Mouse (Mus musculus) cerebellum, postnatal 4 days (tissue): ENCODE measurements around the gene Olfr183.
"Not testable (repeated sequence)": the region's sequence is repeated elsewhere in the genome, so short reads cannot be mapped to it uniquely, and the experiment has no call there.

Experiments used
- DNase-seq, 2 experiments: peaks; one replicate each; pipeline ENCODE4 v3.0.0; 2022; ENCODE audit warnings: low spot score in 2 of 2, mixed read lengths in 1 of 2

Gene Olfr183

DNA sequence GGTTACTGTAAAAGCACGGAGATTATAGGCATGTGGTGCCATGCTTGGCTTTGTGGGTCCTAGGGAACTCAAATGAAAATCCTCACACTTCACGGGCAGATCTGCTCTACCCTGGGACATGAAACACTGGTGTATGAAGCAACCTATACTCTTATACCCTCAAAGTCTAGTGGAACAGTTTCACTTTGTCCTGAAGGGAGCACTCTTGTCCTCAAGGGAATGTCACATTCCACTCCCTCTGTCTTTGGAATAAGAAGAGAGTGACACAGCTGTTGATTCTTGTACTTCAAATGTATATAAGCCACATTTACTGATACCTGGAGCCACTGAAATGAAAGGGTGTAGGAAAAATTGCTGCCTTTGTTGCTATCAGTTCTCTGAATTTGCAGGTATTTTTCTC is at the start of gene Olfr183:
Olfr183 (plus strand) TSS at position 301 of the 400 bp plus-strand sequence.
- no peak for DNase-seq

DNA sequence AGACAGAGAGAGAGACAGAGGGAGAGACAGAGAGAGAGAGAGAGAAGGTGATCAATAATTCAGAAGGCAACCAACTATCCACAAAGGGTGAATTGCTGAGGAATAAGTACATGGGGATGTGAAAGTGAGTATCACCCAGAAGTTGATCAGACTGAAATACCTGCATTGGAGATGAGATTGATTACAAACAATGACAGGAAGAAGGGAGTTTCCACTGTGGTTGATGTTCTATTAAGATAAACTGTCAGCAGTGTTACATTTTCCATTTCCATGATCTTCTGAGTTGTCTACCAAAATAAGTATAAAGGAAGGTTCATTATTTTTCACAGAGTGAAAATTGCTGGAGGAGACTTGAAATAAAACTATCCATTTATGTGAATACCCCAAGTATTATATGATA is 12.0 kb downstream of the Olfr183 start:
- no peak for DNase-seq

DNA sequence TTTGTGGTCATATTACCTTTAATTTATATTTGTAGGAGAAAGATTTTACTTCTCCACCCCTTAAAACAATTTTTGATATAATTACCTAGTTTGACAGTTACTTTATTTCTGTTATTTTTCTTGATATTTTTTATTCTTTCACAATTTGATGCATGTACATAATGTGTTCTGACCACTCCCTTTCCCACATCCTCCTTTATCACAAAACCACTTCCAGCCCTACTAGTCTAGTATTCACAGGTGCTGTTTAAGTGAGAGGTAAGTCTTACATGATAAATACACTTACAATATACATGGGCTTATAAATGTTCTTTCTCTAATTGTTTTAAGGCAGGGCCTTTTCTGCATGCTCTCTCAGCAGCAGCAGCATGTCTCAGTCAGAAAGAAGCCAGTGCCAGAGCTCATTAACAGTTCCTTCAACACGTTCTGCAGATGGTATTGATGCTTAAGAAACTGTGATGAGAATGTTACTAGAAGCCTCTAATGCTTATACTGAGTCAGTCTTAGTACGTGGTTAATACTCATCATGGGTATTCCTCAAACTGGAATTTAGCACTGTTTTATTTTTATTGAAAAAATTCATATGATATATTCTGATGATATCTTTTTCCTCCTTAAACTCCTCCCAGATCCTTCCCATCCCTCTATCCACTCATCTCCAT is 18.3 kb downstream of the Olfr183 start:
- no peak for DNase-seq

- DNase-seq = no peak
These were observed 35.0 kb downstream of the Olfr183 start, which contains the start of gene Olfr186 for GRCm38 (mm10) chr16:59030191-59030590. Olfr186 (minus strand) TSS chr16:59030291.

GRCm38 (mm10) chr16:59039710-59040109 is 44.6 kb downstream of the Olfr183 start, which contains the start of gene Olfr187:
Olfr187 (minus strand) TSS chr16:59039767.
- DNase-seq = no peak

DNA sequence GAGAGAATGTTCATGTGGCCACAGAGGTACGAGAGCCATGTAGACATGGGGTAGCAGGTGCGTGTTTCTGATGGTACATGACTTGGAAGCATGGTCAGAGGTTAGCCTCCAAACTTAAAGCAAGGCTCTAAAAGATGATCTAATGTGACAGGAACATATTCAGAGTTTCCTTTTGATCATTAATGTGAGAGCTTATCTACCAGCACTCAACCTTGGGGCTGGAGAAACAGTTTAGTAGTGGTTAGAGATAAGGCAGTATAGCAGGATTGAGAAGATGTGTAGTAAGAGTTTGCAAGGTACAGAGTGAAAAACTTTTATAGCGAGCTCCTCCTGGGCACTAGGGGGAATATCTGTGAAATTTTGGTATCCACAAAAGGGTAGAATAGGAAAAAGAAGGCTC is 50.7 kb downstream of the Olfr183 start:
- DNase-seq = no peak

- DNase-seq = no peak
These were observed 52.4 kb downstream of the Olfr183 start for GRCm38 (mm10) chr16:59047579-59047978.

DNA sequence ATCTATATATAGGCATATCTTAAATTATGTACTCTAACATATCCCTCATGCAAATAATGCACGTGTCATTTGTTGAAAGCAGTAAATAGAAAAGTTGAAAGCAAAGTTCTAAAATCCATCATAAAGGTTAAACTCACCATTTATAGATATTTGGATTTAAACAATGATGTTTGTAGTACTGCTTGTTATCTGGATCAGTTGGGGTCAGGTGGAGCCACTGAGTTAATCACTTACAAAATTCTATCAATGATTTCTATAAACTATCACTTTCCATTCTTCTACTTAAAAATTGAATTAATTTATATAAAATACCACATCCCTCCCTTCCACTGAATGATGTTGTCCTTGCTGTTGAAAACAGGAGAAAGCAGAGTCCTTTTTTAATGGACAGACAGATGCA is 53.7 kb downstream of the Olfr183 start:
- no peak for DNase-seq

DNA sequence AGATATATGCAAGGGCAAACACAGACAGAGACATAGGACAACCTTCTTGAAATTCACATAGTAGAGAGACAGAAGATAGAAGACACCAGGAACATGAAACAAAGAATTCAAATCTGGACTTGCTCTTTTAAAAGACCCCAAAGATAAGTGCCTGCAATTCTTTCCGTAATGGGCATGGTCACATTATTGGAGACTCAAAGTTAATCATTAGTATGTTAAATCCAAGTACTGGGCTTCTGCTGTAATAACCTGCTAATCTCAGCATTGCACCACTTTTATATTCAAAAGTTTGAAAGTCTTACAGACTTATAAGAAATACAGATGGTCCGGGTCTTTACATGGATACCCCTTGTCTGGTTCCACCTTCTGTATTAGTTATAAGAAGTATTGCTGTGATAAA is 54.1 kb downstream of the Olfr183 start:
- not testable (repeated sequence) for DNase-seq
